Mouse (Mus musculus) midbrain, embryonic 11.5 days (tissue): ENCODE measurements at regions not wholly inside any gene's neighbourhood (a gene's known extent, or its start where the extent isn't known, plus 50 kb on each side); places are given as distances from the start of the nearest gene placed in this dataset.

Source experiments
- ATAC-seq: fragments of 200-750 bp; cut with Nextera tagmentation; 2 replicates; pipeline ENCODE4 v1.8.0; 2017; ENCODE audit warnings: moderate TSS enrichment, moderate library complexity; ENCODE audit not compliant: low FRiP score
- DNase-seq: peaks from one replicate; pipeline ENCODE4 v3.0.0; 2015; ENCODE audit warnings: low spot score; ENCODE audit errors: missing footprints
- H3K27ac ChIP-seq: fragments of 300-500 bp; sonication (generic); 2 replicates; pipeline ENCODE4 v1.5.1; 2014; ENCODE audit warnings: low read depth, low read length
- H3K27me3 ChIP-seq: fragments of 300-500 bp; sonication (generic); 2 replicates; pipeline ENCODE4 v1.6.1; 2014; ENCODE audit warnings: mild to moderate bottlenecking, low read length, moderate library complexity, mixed read lengths; ENCODE audit not compliant: control insufficient read depth, insufficient read depth
- H3K36me3 ChIP-seq: fragments of 300-500 bp; sonication (generic); 2 replicates; pipeline ENCODE4 v1.6.1; 2014; ENCODE audit warnings: mild to moderate bottlenecking, low read length, moderate library complexity, mixed read lengths; ENCODE audit not compliant: control insufficient read depth, insufficient read depth
- H3K4me1 ChIP-seq: fragments of 300-500 bp; sonication (generic); 2 replicates; pipeline ENCODE4 v1.6.1; 2014; ENCODE audit warnings: low read length; ENCODE audit not compliant: control insufficient read depth, insufficient read depth
- H3K4me2 ChIP-seq: fragments of 300-500 bp; sonication (generic); 2 replicates; pipeline ENCODE4 v1.6.1; 2014; ENCODE audit warnings: mild to moderate bottlenecking, moderate library complexity
- H3K4me3 ChIP-seq: fragments of 300-500 bp; sonication (generic); 2 replicates; pipeline ENCODE4 v1.5.1; 2014; ENCODE audit warnings: low read depth, low read length
- H3K9ac ChIP-seq: fragments of 300-500 bp; sonication (generic); 2 replicates; pipeline ENCODE4 v1.6.1; 2014; ENCODE audit warnings: low read length
- H3K9me3 ChIP-seq: fragments of 300-500 bp; sonication (generic); 2 replicates; pipeline ENCODE4 v1.6.1; 2016; ENCODE audit warnings: low read length; ENCODE audit not compliant: control insufficient read depth
- WGBS: fragments of 180-500 bp; shearing (Covaris S2); extraction: QIAGEN DNeasy Blood & Tissue Kit; methylation state at CpG from one replicate; pipeline ENCODE4 v1.1.7; 2014; 5-methylcytosine and 5-hydroxymethylcytosine counted together

DNA sequence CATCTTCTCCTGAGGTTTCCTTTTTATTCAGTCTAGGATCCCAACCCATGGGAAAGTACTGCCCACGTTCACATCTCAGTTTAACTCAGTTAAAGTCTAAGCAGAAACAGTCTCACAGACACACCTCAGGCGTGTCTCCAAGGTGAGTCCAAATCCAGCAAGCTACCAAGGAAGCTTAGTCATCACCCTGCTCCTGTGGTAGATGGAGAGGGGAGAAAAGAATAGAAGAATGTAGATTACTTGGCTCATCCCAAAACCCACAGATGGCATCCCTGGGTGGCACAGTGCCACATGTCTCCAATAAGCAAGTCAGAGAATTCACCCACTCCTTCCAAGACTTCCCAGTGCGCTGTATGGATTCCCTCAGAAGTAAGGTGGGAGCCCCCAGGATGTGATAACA lies 199.2 kb downstream of the Pdcd6ip start:
- no peak overlapping the region for H3K27ac ChIP-seq

DNA sequence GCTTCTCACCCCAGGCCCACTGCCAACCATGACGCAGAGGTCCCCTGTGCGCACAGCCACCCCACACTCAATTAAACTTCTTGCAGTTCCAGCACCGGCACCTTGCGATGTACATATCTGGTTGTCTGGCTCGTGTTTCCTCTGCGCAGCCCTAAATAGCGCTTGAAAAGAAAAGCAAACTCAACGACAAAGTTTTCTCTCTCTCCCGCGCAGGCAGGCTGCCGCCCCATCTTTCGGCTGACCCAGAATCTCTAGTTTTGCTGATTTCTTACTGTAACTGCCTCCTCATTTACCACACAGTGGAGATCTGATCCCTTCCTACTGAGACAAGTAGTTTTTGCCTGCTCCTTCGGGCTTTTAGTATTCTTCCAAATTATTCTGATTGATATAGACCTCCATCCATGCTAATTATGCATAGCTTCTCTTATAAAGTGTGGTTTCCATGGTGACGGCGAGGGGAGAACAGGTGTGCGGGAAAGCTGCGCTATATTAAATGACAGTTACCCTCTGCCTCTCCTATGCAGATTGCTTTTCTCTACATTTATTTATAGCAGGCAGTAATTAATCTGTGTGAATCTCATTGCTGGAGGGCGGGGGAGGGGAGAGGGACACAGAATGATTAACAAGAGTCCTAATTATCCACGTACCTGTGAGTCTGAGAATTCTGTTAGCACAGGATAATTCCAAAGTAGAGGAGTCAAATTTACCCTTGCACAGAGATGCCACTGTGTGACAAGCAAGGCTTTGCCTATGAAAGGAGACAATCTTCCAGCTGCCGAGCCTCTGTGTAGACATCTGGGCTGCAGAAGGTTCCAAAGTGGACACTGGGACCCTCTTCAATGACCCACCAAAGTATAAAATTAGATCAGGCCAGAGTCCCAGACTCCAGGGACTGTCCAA lies 200.2 kb downstream of the Pdcd6ip start:
- ATAC-seq: no peak
- WGBS: 82% methylated on average over 20 of the region's 20 CpGs

More for the DNA sequence above, 199.2 kb downstream of the Pdcd6ip start:
- Histone ChIP-seq H3K36me3 (no peaks in the 10 kb centered on the region), H3K9me3 (no peaks in the 10 kb centered on the region), H3K9ac (no peak overlapping the region), H3K4me3 (no peak overlapping the region), H3K4me1 (no peaks in the 10 kb centered on the region), H3K27me3 (no peaks in the 10 kb centered on the region), H3K4me2 (no peak overlapping the region)
- 88% methylated on average over 3 of the region's 3 CpGs for WGBS
- DNase-seq (no peak), ATAC-seq (no peak)

DNA sequence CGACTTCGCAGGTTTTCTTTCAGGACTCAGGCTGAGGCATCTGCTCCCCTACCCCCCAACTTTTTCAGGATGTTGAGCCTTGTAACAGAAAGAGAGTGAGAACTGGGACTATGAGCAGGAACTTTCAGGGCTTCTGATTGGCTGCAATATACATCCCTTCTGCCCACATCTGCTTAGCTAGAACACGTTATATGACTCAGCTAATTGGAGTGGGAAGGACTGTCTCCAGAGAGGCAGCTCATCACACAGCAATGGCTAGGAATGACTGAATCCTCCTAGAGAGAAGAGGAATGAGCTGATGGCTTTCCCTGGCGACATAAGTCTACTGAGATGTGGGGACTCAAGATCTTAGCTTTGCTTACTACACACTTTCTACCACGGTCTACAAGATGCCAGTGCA lies 208.8 kb downstream of the Pdcd6ip start:
- 80% methylated on average over 5 of the region's 5 CpGs for WGBS
- Histone ChIP-seq H3K27me3 (no peaks in the 10 kb centered on the region), H3K9ac (no peak overlapping the region), H3K27ac (no peak overlapping the region), H3K4me1 (no peaks in the 10 kb centered on the region), H3K36me3 (no peaks in the 10 kb centered on the region), H3K4me2 (no peak overlapping the region), H3K9me3 (no peaks in the 10 kb centered on the region), H3K4me3 (no peak overlapping the region)
- DNase-seq (no peak), ATAC-seq (no peak)

More for the DNA sequence above, 200.2 kb downstream of the Pdcd6ip start:
- no peak overlapping the region for H3K9ac ChIP-seq
- H3K27ac ChIP-seq: no peak overlapping the region
- no peaks in the 10 kb centered on the region for H3K27me3 ChIP-seq
- no peak overlapping the region for H3K4me3 ChIP-seq
- H3K4me1 ChIP-seq: no peaks in the 10 kb centered on the region
- H3K36me3 ChIP-seq: no peaks in the 10 kb centered on the region
- no peaks in the 10 kb centered on the region for H3K9me3 ChIP-seq
- DNase-seq: peak; percentile 49
- no peak overlapping the region for H3K4me2 ChIP-seq

DNA sequence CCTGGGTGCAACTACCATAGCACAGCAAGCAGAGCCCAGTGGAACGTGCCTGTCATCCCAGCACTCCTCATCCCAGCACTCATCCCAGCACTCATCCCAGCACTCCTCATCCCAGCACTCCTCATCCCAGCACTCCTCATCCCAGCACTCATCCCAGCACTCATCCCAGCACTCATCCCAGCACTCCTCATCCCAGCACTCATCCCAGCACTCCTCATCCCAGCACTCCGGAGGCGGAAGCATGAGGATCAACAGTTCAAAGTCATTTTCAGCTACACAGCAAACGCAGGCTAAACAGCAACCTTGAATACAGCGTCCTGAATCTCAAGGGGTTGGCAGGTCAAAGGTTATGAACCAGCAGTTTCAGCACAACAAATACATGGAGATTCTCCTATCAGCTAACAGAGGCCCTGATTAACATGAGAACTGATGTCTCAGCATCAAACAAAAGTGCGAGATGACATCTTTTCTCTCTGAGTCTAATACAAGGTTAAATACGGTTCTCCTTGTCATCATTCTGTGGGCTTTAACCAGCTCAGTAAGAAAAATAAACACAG lies 211.8 kb downstream of the Pdcd6ip start:
- no peak for DNase-seq
- H3K4me2 ChIP-seq: no peak overlapping the region
- WGBS: 36% methylated on average over 7 of the region's 7 CpGs
- H3K9ac ChIP-seq: no peak overlapping the region
- H3K36me3 ChIP-seq: no peaks in the 10 kb centered on the region
- no peak overlapping the region for H3K4me3 ChIP-seq
- H3K9me3 ChIP-seq: no peaks in the 10 kb centered on the region
- no peak overlapping the region for H3K27ac ChIP-seq
- H3K4me1 ChIP-seq: no peaks in the 10 kb centered on the region
- no peak for ATAC-seq
- no peaks in the 10 kb centered on the region for H3K27me3 ChIP-seq

DNA sequence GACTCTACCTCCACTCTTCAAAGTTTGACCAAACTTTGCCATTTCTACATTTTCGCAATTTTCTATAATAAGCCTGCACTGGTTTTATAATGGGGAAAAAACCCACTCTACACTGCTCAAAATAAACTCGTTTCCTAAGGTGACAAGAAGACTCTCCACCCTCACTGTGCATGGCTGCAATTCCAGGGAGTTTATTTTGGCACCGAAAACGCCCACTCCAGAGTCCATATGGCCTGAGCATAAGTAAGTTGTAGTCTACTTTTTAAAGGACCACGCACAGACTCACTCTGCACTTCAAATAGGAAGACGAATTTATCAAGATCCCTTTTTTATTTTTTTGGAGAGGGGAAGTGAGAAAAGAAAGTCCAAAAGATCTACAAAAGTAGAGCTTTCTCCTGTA lies 219.4 kb downstream of the Pdcd6ip start:
- DNase-seq (no peak), ATAC-seq (no peak)
- Histone ChIP-seq H3K9me3 (no peaks in the 10 kb centered on the region), H3K36me3 (no peaks in the 10 kb centered on the region), H3K4me2 (no peak overlapping the region), H3K4me3 (no peak overlapping the region), H3K4me1 (no peaks in the 10 kb centered on the region), H3K27ac (no peak overlapping the region), H3K27me3 (no peaks in the 10 kb centered on the region), H3K9ac (no peak overlapping the region)
- 86% methylated on average over 6 of the region's 6 CpGs for WGBS

DNA sequence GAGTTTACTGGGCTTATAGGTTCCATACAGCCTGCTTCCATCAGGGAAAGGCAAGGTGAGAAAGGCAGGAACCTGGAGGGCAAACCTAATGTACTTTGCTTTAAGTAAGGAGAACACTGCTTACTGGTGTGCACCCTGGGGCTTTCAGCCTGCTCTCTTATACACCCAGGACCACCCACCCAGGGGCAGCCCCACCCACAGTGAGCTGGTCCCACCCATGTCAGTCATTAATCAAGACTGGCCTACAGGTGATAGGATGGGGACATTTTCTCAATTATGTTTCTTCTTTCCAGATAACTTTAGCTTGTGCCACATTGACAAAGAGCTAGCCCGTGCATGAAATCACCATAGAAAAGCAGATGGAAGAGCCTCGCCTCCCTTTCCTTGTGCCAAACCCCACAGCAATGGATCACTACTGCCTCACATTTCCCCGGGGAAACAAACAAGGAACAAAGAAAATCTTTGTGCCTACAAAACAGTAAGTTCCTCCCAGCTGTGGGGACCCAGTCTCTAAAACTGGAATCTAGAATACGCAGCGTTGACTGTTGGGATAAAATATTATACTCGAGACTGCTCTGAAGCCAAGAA lies 221.5 kb downstream of the Pdcd6ip start:
- Histone ChIP-seq H3K27ac (no peak overlapping the region), H3K4me2 (no peak overlapping the region), H3K4me3 (no peak overlapping the region), H3K27me3 (no peaks in the 10 kb centered on the region), H3K4me1 (no peaks in the 10 kb centered on the region), H3K36me3 (no peaks in the 10 kb centered on the region), H3K9ac (no peak overlapping the region), H3K9me3 (no peaks in the 10 kb centered on the region)
- no peak for DNase-seq
- 74% methylated on average over 6 of the region's 6 CpGs for WGBS
- no peak for ATAC-seq

DNA sequence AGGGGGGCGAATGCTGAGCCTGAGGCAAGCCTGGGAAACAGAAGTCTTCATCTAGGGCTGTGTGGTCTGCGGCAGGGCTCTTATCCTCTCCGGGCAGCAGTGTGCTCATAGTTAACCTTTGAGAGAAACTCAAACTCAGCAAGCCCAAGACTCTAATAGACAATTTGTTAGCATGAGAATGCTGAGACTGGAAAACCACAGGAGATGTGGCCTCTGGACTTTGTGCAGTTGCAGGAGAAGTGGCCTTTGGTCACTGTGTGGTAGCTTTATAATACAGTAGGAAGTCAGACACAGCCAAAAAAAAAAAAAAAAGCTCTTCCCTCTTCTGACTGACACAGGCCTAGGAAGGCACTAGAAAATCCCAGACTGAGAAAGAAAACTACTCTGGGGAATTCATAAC lies 228.2 kb downstream of the Pdcd6ip start:
- DNase-seq: no peak
- no peak for ATAC-seq
- no peak overlapping the region for H3K4me3 ChIP-seq
- WGBS: 83% methylated on average over 3 of the region's 3 CpGs
- no peak overlapping the region for H3K27ac ChIP-seq
- no peaks in the 10 kb centered on the region; the same call in 1 of the 2 replicates for H3K9me3 ChIP-seq
- no peaks in the 10 kb centered on the region for H3K36me3 ChIP-seq
- H3K4me1 ChIP-seq: no peaks in the 10 kb centered on the region
- no peak overlapping the region for H3K4me2 ChIP-seq
- H3K9ac ChIP-seq: no peak overlapping the region
- H3K27me3 ChIP-seq: no peaks in the 10 kb centered on the region

DNA sequence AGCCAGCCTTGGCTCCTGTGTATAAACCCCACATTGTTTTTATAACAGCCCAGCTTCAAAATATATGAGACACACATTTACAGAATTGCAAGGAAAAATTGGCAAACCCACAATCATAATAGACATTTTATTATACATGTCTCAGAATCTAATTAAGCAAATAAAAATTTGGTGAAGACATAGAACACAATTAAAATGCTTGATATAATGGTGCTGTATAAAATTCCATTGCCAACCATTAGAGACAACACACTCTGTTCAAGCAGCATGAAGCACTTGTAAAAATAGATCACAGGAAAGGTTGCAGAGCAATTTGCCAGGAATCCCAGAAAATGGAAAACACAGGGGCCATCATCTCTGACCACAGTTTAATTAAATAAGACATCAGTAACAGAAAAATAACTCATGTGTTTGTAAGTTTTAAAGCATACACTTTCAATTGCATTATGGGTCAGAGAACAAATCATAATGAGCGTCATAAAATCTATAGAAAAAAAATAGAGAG lies 229.2 kb downstream of the Pdcd6ip start:
- H3K4me2 ChIP-seq: no peak overlapping the region
- ATAC-seq: no peak

DNA sequence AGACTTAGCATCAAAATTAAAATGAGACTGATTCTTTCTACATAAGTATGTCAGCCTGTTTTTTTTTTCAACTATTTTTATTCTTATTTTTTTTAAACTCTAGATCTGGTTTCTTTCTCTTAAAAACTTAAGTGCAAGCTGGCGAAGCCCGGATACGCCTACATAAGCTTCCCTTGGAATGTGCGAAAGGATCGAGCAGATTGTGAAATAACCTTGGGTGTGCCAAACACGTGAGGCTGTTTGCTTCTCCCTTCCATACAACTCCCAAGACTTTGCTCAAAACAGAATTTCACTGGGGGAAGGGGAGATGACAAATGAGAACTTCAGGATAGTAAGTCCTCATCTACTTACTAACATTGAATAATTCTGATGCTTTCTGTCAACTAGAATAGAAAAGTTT lies 236.3 kb downstream of the Pdcd6ip start:
- H3K27ac ChIP-seq: no peak overlapping the region
- ATAC-seq (no peak), DNase-seq (no peak)
- WGBS: 93% methylated on average over 6 of the region's 6 CpGs
- no peak overlapping the region for H3K4me3 ChIP-seq
- H3K4me2 ChIP-seq: no peak overlapping the region
- H3K9ac ChIP-seq: no peak overlapping the region
- no peaks in the 10 kb centered on the region for H3K9me3 ChIP-seq
- no peaks in the 10 kb centered on the region for H3K4me1 ChIP-seq
- no peaks in the 10 kb centered on the region for H3K36me3 ChIP-seq
- no peaks in the 10 kb centered on the region for H3K27me3 ChIP-seq

More for the DNA sequence above, 229.2 kb downstream of the Pdcd6ip start:
- Histone ChIP-seq H3K9ac (no peak overlapping the region), H3K9me3 (no peaks in the 10 kb centered on the region; the same call in 1 of the 2 replicates), H3K4me3 (no peak overlapping the region), H3K36me3 (no peaks in the 10 kb centered on the region), H3K27ac (no peak overlapping the region), H3K4me1 (no peaks in the 10 kb centered on the region), H3K27me3 (no peaks in the 10 kb centered on the region)
- 93% methylated on average over 1 of the region's 1 CpGs for WGBS
- DNase-seq: no peak
